In genomic region chr17:45581567-45581983, GRCm38 (mm10) we compare ENCODE assay signal across 8 mouse cellular contexts. TPM values are rescaled to one million over a fixed set of nuclear protein-coding genes. Genes with fewer than 3 reads are reported as not detected.
DNase-seq lines count a peak whose midpoint lies in the region; ATAC-seq and TF ChIP-seq lines count a peak whose summit lies in the region.

No protein-coding gene starts in this region.

- no peak for TF ChIP-seq POLR2A in brain, embryonic 14.5 days (IDR thresholded peaks at IDR 0.05; ENCODE audit: borderline replicate concordance, extremely low read depth, insufficient read depth, insufficient read length, poor library complexity, severe bottlenecking)
- no peak for TF ChIP-seq POLR2A in kidney, adult 2 months (IDR thresholded peaks at IDR 0.05; ENCODE audit: low read depth, low read length)

- H3K27ac ChIP-seq in gastrocnemius, adult 2 months = peak overlapping the region; percentile 72
- H3K27ac ChIP-seq in kidney, adult 2 months (ENCODE audit: insufficient read depth, low read depth, low read length) = peak overlapping the region; percentile 40; the same call in 1 of the 2 replicates
- H3K27ac ChIP-seq in liver, embryonic 12.5 days = peak overlapping the region; percentile 92
- no peak overlapping the region for H3K27ac ChIP-seq in neural tube, embryonic 15.5 days (replicated peaks)

- no peaks in the 10 kb centered on the region for H3K27me3 ChIP-seq in kidney, adult 2 months (replicated peaks; ENCODE audit: control insufficient read depth, insufficient read depth, low read length)
- H3K27me3 ChIP-seq in liver, embryonic 12.5 days (replicated peaks) = no peaks in the 10 kb centered on the region
- H3K27me3 ChIP-seq in neural tube, embryonic 15.5 days (replicated peaks) = no peaks in the 10 kb centered on the region

- H3K36me3 ChIP-seq in kidney, adult 2 months (ENCODE audit: control insufficient read depth, insufficient read depth, low read length) = no peaks in the 10 kb centered on the region
- peaks cover 29% of the 10 kb centered on the region for H3K36me3 ChIP-seq in liver, embryonic 12.5 days
- H3K36me3 ChIP-seq in neural tube, embryonic 15.5 days = 0 out of 2 replicates have a peak, but pooled peaks cover 4% of the 10 kb centered on the region

- peak overlapping the region; percentile 50 for H3K4me2 ChIP-seq in liver, embryonic 12.5 days
- H3K4me2 ChIP-seq in neural tube, embryonic 15.5 days = no peak overlapping the region

- peak overlapping the region; percentile 35; the same call in 1 of the 2 replicates for H3K9ac ChIP-seq in liver, embryonic 12.5 days
- no peak overlapping the region for H3K9ac ChIP-seq in neural tube, embryonic 15.5 days (replicated peaks)

- peaks cover 26% of the 10 kb centered on the region for H3K4me1 ChIP-seq in kidney, adult 2 months (ENCODE audit: control insufficient read depth, insufficient read depth, low read length)
- H3K4me1 ChIP-seq in liver, embryonic 12.5 days = peaks cover 76% of the 10 kb centered on the region
- H3K4me1 ChIP-seq in neural tube, embryonic 15.5 days = peaks cover 24% of the 10 kb centered on the region

- H3K9me3 ChIP-seq in liver, embryonic 12.5 days (replicated peaks) = no peaks in the 10 kb centered on the region
- no peaks in the 10 kb centered on the region for H3K9me3 ChIP-seq in neural tube, embryonic 15.5 days (replicated peaks)

- intact Hi-C loops in gastrocnemius, adult 2 months (cut with DNase I) = loop anchor here (10.0 kb wide), 1 partner anchor 573 kb away; the partner anchor contains the start of gene Mad2l1bp

- WGBS in kidney, adult 2 months = 5% methylated on average over 2 of the region's 2 CpGs
- 4% methylated on average over 2 of the region's 2 CpGs for WGBS in liver, embryonic 12.5 days (ENCODE audit: insufficient replicate concordance)
- 11% methylated on average over 2 of the region's 2 CpGs for WGBS in neural tube, embryonic 15.5 days

- ATAC-seq in liver, embryonic 12.5 days = peak; percentile 25
- ATAC-seq in neural tube, embryonic 15.5 days (ENCODE audit: low FRiP score) = peak; percentile 18; the same call in 1 of the 2 replicates

- peak; percentile 82; the same call in 1 of the 2 replicates for TF ChIP-seq CTCF in brain, embryonic 14.5 days (IDR thresholded peaks at IDR 0.05; ENCODE audit: borderline replicate concordance, extremely low read depth, insufficient read depth, insufficient read length)
- TF ChIP-seq CTCF in gastrocnemius, adult 2 months (IDR thresholded peaks at IDR 0.05) = peak; percentile 96
- peak; percentile 76 for TF ChIP-seq CTCF in kidney, adult 2 months (conservative IDR thresholded peaks at IDR 0.05; ENCODE audit: insufficient read depth, insufficient read length, low read depth, low read length)

- peak; percentile 60 to 66 for DNase-seq in urinary bladder, postnatal 36 days (ENCODE audit: low spot score in 2 of 2)
- no peak for DNase-seq in urinary bladder, adult 18-20 months (ENCODE audit: low spot score in 2 of 2)
- DNase-seq in brain, embryonic 14.5 days (ENCODE audit: low read depth) = peak; percentile 87
- DNase-seq in gastrocnemius, adult 2 months = peak; percentile 74
- peak; percentile 86 for DNase-seq in kidney, adult 2 months
- DNase-seq in ovary, adult 18-20 months (ENCODE audit: low spot score) = no peak

- H3K4me3 ChIP-seq in gastrocnemius, adult 2 months = peak overlapping the region; percentile 29
- H3K4me3 ChIP-seq in kidney, adult 2 months (ENCODE audit: insufficient read depth, low read depth, low read length) = no peak overlapping the region
- H3K4me3 ChIP-seq in liver, embryonic 12.5 days = no peak overlapping the region
- H3K4me3 ChIP-seq in neural tube, embryonic 15.5 days (replicated peaks) = no peak overlapping the region

RNA-seq across cellular contexts. Expression of gene Hsp90ab1, which starts 8.5 kb away (rescaled TPM):
- polyA plus RNA-seq in brain, embryonic 14.5 days (2012; rRNA removed) = 677 and 1,066 TPM in 2 replicates
- 1,000 to 10,000 TPM; 1,106 to 1,162 TPM for total RNA-seq in gastrocnemius, adult 2 months (2021)
- 369 and 408 TPM in 2 replicates for polyA plus RNA-seq in kidney, adult 2 months (2012; rRNA removed)
- polyA plus RNA-seq in liver, embryonic 12.5 days (2016; fragmentation: Nextera tagmentation; extraction: Ambion mirVana) = 1,007 and 1,098 TPM in 2 replicates
- polyA plus RNA-seq in neural tube, embryonic 15.5 days (2015; fragmentation: Nextera tagmentation; extraction: Ambion mirVana) = 1,466 and 1,575 TPM in 2 replicates

RNA-seq across cellular contexts. Expression of gene Slc29a1, which starts 17.8 kb away (rescaled TPM):
- 43.6 and 60.9 TPM in 2 replicates for polyA plus RNA-seq in brain, embryonic 14.5 days (2012; rRNA removed)
- 10 to 100 TPM; 27.4 to 44.7 TPM for total RNA-seq in gastrocnemius, adult 2 months (2021)
- polyA plus RNA-seq in kidney, adult 2 months (2012; rRNA removed) = 89.5 and 90.4 TPM in 2 replicates
- 260 and 267 TPM in 2 replicates for polyA plus RNA-seq in liver, embryonic 12.5 days (2016; fragmentation: Nextera tagmentation; extraction: Ambion mirVana)
- polyA plus RNA-seq in neural tube, embryonic 15.5 days (2015; fragmentation: Nextera tagmentation; extraction: Ambion mirVana) = 42.8 and 77.5 TPM in 2 replicates

RNA-seq across cellular contexts. Expression of gene Slc35b2, which starts 17.9 kb away (rescaled TPM):
- 79.5 and 89.1 TPM in 2 replicates for polyA plus RNA-seq in brain, embryonic 14.5 days (2012; rRNA removed)
- 10 to 100 TPM; 16.0 to 17.3 TPM for total RNA-seq in gastrocnemius, adult 2 months (2021)
- polyA plus RNA-seq in kidney, adult 2 months (2012; rRNA removed) = 75.5 and 96.1 TPM in 2 replicates
- 69.1 and 72.5 TPM in 2 replicates for polyA plus RNA-seq in liver, embryonic 12.5 days (2016; fragmentation: Nextera tagmentation; extraction: Ambion mirVana)
- polyA plus RNA-seq in neural tube, embryonic 15.5 days (2015; fragmentation: Nextera tagmentation; extraction: Ambion mirVana) = 86.3 and 99.5 TPM in 2 replicates

RNA-seq across cellular contexts. Expression of gene Mymx, which starts 20.3 kb away (rescaled TPM):
- polyA plus RNA-seq in brain, embryonic 14.5 days (2012; rRNA removed) = 0.42 and 0.92 TPM in 2 replicates
- total RNA-seq in gastrocnemius, adult 2 months (2021) = under 1 TPM in 1 of 2 experiments, not detected in 1; 0.36 TPM
- polyA plus RNA-seq in kidney, adult 2 months (2012; rRNA removed) = 6.4 and 7.1 TPM in 2 replicates
- 0.33 TPM in 1 of 2 replicates, not detected in the other for polyA plus RNA-seq in liver, embryonic 12.5 days (2016; fragmentation: Nextera tagmentation; extraction: Ambion mirVana)
- 1.5 and 1.6 TPM in 2 replicates for polyA plus RNA-seq in neural tube, embryonic 15.5 days (2015; fragmentation: Nextera tagmentation; extraction: Ambion mirVana)

RNA-seq across cellular contexts. Expression of gene Nfkbie, which starts 26.1 kb away (rescaled TPM):
- 2.8 and 3.4 TPM in 2 replicates for polyA plus RNA-seq in brain, embryonic 14.5 days (2012; rRNA removed)
- total RNA-seq in gastrocnemius, adult 2 months (2021) = under 1 TPM; 0.36 to 0.43 TPM
- polyA plus RNA-seq in kidney, adult 2 months (2012; rRNA removed) = 4.3 and 5.8 TPM in 2 replicates
- polyA plus RNA-seq in liver, embryonic 12.5 days (2016; fragmentation: Nextera tagmentation; extraction: Ambion mirVana) = 2.0 TPM in 2 replicates
- polyA plus RNA-seq in neural tube, embryonic 15.5 days (2015; fragmentation: Nextera tagmentation; extraction: Ambion mirVana) = 4.8 and 10.1 TPM in 2 replicates

Comparison
In these comparisons a context has a peak if more than half of its experiments do, and no peak if none do; other contexts are left out.
1. DNase-seq: peak in urinary bladder, postnatal 36 days (2 of 2), brain, embryonic 14.5 days (single experiment), gastrocnemius, adult 2 months (single experiment) and kidney, adult 2 months (single experiment); none in urinary bladder, adult 18-20 months (0 of 2) and ovary, adult 18-20 months (single experiment).
2. Peak in every context shown above with its lines, with median percentiles within 50 percentile points of each other: CTCF ChIP-seq.